Mouse (Mus musculus) WW6 (cell line): ENCODE measurements at regions not wholly inside any gene's neighbourhood (a gene's known extent, or its start where the extent isn't known, plus 50 kb on each side); places are given as distances from the start of the nearest gene placed in this dataset.
A peak's percentile ranks its signal among the peaks of the same experiment; 100 is the strongest.

ENCODE experiments used
- DNase-seq: peaks from one replicate; pipeline ENCODE4 v3.0.0-alpha.2; 2013; ENCODE audit warnings: low read depth, low spot score

DNA sequence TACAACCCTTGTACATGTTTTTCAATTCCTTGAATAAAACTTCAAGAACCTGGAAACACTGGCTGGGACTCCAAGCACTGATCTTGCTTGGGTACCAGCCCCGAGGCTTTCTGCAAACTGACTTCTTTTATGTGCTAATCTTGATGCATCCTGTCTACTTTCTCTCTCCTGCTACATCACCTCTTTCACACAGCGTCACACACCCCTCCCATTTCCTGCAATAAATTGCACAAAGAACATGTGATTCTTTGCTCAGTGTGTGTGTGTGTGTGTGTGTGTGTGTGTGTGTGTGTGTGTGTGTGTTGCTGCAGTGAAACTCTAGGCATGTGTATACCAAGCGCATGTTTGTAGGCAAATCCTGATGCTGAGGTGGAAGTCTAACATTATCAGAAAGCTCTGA lies 487.7 kb upstream of the Hs6st1 start:
- DNase-seq = no peak

DNA sequence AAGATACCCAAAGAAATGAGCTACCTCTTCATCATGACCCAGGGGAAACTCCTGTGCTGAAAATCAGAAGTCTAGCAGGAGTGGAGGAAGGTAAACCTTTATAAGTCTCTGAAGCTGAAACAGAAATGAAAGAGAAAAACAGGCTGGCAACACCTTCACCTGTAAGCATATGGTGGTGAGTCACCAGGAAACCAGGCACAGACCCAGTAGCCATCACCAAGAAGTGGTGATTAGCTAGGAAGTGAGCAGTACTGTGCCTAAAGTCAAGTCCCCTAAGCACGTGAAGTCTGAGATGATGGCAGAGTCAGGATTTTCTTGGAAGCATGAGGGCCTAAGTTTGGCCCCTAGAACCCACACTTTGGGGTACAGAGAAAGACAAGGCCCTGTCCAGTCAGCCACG lies 480.3 kb upstream of the Hs6st1 start:
- no peak for DNase-seq

DNA sequence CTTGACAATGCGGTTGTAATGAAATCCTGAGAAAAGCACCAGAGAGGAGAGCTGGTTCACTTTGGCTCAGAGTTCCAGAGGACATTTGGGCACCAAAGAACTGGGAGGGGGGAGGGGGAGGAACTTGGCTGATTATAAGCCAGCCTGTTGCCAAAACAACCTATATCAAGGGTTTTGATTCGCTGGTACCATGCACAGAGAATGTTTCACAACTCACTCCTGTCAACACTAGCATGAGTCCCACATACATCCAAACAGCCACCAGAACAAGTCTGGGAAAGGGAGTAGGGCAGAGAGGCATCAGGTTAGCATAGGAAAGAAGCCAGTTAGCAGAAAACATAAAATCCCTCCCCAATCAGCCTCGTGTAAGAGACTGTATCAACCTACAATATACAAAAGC lies 479.3 kb upstream of the Hs6st1 start:
- DNase-seq = no peak

DNA sequence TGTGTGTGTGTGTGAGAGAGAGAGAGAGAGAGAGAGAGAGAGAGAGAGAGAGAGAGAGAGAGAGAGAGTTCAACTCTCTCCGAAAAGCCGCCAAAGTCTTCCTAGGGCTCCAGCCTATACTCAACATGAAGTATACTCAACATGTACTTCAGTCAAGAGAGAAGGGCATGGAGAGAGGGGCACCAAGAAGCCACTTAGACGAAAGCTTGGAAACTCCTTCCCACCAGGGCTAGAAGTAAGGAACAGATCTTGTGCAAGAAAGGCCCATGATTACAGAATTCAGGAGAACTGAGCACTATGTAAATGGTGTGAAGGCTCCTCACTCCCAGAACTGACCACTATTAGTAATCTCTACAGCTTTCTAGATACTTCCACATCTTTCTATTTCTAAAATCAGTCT lies 467.4 kb upstream of the Hs6st1 start:
- DNase-seq = no peak

DNA sequence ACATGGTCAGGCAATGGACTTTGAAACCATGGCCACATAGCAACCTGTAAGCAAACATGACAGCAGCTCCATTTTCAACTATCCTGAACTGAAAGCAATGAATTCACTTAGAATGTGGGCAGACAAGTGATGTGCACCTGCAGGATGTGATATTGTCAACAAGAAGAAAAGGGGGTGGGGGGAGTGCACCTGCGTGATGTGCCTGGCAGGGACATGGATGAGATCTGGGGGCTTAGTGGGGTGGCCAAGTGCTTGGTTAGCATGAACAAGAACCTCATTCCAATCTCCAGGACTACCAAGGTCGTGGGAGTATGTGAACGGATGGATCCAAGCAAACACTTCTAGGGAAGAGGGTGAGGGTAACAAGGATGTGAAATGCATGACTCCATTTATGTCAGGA lies 453.1 kb upstream of the Hs6st1 start:
- no peak for DNase-seq

DNA sequence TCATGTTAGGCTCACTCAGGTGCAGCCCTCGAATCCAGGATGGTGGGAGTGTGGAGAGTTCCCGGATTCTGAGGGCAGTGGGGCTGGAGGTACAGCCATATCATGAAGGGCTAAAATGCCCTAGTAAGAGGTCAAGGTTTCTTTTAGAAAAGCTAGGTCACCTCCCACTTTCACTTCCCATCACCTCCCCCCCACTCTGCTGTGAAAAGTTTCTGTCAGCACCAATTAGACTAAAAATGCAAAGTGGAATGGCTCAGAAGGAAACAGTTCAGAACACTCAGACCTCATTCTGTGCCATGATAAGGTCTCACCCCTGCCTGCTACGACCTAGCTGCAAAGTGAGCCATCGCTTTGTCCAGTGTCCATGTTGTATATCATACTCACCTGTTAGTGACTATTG lies 448.7 kb upstream of the Hs6st1 start:
- no peak for DNase-seq

DNA sequence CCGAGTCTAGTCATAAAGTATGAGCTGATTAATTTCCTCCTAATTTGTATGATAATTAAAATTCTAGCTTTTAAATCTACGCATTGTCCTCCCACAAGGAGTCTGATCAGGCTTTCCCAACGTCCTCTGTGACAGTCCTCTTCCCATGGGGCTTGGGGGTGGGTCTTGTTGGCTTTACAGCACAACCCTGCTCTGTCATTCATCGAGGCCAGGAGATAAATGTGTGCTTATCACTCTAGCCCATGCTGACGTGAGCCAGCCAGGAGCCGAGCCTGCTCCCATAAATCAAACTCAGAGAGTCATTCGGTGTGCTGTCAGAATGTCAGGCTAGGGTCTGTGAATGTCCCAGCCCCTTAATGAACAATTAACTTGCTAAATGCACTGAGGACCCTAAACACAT lies 425.6 kb upstream of the Hs6st1 start:
- no peak for DNase-seq

DNA sequence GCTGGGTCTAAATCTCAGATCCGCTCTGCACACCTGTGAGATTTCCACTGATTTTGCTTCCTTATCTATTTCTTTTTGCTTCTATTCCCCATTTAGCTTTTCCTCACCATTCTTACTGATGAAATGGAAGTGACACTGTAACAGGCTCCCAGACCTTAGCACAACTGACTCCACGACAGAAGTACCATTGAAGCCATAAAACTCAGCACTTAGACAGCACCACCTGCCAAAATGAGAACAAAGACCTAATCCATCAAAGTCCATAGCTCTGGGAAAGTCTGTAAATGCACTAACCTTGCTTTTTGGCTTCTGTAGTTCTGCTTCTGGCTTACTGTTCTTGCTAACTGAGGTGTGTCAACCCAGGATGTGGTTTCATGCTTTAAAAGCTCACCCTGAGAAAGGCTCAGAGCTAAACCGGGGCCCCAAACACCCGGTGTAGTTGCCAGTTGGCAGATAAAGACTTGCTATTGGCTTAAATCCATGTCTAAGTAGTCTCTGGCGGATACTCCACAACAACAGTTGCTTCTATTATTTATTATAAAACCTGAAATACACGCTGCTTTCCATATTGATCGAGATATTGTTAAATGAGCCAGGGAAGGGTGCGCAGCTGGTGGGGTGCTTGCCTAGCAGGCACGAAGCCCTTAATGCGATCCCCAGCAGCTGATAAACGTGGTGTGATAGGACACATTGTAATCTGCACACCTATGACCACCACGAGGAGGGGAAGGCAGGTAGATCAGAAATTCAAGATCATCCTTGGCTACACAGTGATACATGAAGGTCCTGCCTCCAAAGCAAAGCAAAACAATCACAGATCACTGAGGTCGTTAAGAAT lies 414.9 kb upstream of the Hs6st1 start:
- no peak for DNase-seq

DNA sequence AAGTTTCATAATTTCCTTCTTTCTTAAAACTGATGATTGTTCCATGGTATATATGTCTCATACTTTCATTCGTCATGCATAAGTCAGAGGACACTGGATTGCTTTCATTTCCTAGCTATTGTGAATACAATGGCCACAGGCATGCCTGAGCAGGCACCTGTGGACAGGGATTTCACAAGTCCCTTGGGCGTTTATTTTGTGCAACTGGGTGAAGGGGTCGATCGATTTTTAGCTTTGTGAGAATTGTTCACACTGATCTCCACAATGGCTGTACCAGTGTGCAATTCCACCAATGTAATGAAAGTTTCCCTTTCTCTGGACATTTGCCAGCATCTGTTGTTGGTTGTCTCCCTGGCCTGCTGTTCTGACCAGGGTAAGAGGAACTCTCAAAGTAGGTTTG lies 405.2 kb upstream of the Hs6st1 start:
- no peak for DNase-seq

DNA sequence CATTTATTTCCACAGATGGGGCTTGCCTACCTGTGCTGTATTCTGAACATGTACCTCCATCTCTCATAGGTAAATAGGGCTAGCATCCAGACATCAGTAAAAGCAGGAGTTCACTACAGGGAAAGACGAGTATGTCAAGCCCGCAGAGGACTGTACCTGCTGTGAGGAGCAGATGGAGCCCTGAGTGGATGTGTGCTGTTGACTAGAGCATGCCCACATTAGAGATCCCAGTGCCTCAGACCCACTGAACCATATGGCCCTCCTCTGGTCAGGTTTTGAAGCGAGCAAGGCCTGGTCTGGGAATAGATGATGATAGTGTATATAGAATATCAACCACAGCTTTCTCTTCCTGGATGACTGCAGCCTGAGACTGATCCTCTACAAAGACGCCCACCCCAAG lies 394.7 kb upstream of the Hs6st1 start:
- DNase-seq = no peak

DNA sequence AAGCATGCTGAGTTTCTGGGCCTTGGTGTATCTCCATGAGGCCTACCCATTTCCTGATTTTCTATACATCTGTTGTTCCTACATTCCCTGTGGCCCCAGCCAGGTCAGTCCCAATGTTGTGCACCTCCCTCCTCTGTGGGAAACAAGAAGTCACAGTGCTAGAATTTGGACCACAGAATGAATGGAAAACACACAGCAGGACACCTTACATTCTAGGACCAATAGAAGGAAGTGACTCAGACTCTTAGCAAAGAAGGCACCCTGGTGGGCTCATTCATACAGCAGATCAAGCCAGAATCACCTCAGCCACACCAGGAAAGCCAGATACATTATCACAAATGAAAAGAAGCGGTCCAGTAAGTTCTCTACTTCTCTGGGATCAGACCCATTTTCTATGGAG lies 394.2 kb upstream of the Hs6st1 start:
- no peak for DNase-seq

DNA sequence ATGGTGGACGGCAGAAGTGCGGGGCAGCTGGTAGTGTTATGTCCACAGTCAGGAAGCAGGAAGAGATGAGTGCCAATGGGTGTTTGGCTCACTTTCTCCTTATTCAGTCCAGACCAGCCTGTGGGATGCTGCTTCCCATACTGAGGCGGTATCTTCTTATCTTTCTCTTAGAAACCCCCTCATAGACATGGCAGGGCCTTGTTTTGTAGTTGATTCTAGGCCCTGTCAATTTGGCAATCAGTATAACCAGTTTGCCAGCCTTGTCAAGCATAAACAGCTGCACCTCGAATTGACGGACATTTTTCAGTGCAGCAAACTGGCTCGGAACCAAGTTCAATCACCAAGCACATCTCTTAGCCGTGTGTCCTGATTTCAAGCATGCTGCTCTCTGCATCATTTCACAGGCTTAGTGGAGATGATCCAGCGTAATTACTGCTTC lies 385.7 kb upstream of the Hs6st1 start:
- no peak for DNase-seq

DNA sequence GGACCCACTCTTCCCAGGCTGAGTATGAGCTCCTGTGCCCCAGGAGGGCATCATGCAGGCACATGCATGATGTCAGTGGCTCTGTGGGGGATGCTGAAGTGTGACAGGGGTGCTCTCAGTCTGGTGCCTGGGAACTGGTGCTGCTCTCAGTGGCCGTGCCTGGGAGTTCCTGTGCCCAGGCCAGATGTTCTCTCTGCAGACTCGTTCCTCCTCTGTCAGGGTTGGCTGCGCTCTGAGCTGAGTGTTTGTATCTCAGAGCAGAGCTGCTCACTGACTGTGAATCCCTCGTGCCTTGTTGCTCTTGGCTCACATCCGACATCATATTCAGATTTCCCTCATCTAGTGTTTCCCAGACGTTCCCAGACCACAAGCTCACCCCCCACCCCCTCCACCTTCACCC lies 382.5 kb upstream of the Hs6st1 start:
- no peak for DNase-seq

DNA sequence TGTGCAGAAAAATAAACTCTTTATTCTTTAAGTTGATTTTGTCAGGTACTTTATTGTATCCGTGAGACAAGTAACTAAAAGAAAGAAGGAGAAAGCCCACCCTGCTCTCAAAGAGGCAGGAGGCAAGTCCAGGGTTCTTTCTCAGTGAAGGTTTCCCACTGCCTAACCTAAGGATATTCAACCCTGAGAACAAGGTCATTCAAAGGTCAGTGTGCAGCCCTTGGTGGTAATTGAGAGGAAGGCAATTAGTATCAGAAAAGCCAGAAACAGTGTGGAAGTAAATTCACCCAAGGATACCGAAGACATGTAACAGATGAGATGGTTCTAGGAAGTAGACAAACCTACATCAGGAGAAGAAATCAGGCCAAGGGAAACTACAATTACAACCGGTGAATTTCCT lies 373.9 kb upstream of the Hs6st1 start:
- DNase-seq = no peak

DNA sequence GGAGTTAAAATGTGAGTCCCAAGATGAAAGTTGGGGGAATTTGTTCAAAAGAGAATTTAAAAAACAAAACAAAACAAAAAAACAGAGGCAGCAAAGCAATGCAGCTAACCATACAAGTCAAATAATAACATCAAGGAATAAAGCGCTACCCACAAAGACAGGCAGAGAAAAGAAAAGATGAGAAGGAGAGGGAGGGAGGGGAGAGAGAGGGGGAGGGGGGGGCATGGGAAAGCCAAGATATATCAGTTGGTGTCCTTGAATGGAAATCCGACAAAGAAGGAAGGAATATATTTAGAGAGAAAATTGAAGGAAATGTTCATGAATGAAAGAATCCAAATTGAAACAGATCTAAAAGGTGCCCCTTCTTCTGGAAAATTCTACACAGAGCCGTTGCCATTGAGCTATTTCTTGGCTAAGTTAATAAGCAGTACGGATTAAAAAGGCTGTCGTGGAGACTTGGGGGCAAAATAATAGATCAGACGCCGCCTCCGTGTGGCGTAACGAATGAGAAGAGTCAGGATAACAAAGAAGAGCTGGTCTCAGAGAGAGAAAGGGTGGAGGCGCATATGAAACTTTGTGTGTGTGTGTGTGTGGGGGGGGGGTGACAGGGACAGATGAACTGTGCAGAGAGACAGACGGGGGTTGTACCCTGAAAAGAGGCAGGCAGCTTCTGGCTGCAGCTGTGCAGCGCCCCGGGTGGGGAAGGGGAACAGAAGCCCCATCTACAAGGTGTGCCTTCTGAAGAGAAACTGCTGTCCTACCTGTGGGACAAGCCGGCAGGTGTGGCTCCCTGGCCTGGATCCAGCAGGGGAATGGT lies 373.2 kb upstream of the Hs6st1 start:
- no peak for DNase-seq

DNA sequence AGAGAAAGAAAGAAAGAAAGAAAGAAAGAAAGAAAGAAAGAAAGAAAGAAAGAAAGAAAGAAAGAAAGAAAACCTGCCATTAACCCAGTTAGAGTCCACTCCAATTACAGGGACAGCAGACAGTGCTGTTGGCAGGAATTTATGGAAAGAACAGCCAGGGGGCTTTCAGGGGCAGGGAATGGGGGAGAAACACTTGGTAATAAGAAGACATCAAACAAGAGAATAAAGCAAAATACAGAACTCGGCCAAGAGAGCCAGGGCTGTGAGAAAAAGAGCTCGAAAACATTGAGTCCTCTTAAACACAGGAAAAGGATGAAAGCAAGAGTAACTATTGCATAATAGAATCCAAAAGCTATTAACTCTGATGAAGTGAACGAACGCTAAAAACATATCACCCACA lies 371.0 kb upstream of the Hs6st1 start:
- no peak for DNase-seq

DNA sequence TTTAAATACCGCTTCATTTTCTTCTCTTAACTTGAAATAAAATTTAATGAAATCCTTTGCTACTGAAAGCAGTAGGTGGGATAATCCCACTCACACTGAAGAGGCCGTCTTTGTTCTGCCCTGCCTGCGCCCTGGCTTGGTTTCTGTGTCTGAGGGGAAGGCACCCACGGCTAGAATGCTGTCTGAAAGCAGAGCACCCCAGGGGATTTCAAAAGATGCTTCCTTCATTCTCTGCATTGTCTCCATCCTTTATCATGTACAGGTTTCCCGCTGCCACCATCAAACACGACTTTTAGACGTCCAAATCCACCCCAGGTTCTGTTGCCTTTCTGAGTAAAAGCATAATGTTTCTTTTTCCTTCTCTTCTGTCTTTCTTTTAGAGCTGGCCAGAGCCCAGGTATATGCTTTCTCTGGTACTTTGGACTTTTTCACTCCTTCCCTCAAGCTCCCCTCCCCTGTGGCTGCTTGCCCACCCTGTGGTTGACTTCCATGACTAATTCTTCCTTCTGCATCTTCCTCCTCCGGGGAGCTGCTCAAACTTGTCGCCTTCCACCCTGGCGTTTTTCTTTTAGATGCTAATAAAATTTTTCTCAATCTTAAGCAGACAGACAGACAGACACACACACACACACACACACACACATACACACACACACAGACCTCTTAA lies 370.2 kb upstream of the Hs6st1 start:
- peak; percentile 20 for DNase-seq

DNA sequence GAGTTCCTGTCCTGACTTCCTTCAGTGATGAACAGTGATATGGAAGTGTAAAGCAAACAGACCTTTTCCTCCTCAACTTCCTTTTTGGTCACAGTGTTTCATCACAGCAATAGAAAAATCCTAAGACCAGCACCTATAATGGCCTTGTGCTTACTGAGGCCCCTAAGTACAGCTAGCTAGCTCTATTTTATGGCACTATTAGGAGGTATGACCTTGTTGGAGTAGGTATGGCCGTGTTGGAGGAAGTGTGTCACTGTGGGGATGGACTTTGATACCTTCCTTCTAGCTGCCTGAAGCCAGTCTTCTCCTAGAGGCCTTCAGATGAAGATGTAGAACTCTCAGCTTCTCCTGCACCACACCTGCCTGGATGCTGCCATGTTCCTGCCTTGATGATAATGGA lies 365.6 kb upstream of the Hs6st1 start:
- no peak for DNase-seq

DNA sequence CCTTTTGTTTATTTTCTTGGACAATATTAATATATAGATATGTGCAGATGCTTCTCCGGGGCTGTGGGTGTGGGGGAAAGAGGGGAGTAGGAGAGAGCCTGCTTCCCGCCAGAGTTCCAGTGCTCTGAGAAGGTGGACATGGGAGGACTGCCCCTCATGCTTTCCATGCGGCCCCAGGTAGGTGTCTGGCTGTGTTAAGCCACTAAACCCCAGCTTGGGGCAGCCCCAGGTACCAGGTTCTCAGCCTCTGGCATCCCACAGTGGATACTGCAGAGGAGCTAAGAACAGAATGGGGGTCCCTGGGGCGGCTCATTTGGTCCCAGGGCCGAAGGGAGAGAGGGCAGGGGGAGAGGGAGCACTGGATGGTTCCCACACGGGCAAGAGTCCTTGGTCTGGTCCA lies 361.9 kb upstream of the Hs6st1 start:
- DNase-seq = no peak

DNA sequence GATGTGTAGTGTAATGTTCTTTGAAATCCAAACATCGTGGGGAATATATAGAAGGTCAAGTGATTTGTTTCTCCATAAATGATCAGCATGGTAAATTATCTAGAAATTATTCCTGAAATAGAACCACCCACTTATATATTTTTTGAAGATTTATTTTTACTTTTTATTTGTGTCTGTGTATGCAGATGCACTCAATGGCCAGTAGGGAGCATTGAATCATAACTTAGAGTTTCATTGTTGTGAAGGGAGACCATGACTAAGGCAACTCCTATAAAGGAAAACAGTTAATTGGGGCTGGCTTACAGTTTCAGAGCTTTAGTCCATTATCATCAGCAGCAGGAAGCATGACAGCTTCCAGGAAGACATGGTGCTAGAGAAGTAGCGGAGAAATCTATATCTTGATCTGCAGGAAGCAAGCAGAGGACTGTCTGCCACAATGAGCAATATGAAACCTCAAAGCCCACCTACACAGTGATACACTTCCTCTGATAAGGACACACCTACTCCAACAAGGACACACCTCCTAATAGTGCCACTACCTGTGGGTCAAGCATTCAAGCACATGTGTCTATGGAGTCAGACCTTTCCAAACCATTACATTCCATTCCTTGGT lies 359.9 kb upstream of the Hs6st1 start:
- no peak for DNase-seq

DNA sequence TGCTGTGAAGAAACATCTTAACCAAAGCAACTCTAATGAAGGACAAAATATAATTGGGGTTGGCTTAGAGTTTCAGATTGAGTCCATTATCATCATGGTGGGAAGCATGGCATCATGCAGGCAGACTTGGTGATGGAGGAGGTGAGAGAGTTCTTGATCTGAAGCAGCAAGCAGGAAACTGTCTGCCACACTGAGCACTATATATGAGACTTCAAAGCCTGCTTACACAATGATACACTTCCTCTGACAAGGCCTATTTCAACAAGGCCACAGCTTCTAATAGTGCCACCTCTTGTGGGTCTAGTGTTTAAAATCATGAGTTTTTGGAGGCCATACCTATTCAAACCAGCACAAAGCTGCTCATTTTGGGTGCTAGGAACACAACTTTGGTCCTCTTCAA lies 359.0 kb upstream of the Hs6st1 start:
- no peak for DNase-seq

DNA sequence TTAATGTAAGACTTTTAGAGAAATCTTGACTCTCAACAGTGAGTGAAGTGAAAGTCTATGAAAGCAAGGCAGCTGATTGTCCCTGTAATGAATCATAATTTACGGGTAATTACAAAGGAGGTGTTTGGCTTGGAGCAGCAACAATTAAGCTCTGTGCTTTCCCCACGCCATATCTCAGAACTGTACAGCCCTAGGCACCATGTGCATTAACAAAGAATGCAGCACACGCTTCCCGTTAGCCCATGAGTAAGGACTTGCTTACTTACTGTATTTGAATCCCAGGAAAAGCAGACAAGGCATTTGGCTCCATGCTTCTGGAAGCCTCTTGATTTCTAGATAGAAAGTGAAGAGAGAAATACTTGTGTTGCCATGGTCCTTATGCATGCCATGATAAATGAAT lies 354.2 kb upstream of the Hs6st1 start:
- no peak for DNase-seq
